Mouse (Mus musculus) neural tube, embryonic 13.5 days (tissue): ENCODE results near the gene Mpl. TPM values are rescaled to one million over a fixed set of nuclear protein-coding genes. Genes with fewer than 3 reads are reported as not detected.
A peak's percentile ranks its signal among the peaks of the same experiment; 100 is the strongest.

ENCODE experiments used
- ATAC-seq: fragments of 200-750 bp; cut with Nextera tagmentation; 2 replicates; pipeline ENCODE4 v1.8.0; 2017; ENCODE audit warnings: low read depth, mild to moderate bottlenecking, moderate TSS enrichment, moderate library complexity
- H3K27ac ChIP-seq: fragments of 300-500 bp; sonication (generic); replicated peaks from 2 replicates; pipeline ENCODE4 v1.5.1; 2015; ENCODE audit warnings: moderate library complexity, mild to moderate bottlenecking, inconsistent platforms
- H3K27me3 ChIP-seq: fragments of 300-500 bp; sonication (generic); 2 replicates; pipeline ENCODE4 v1.6.1; 2015; ENCODE audit warnings: mild to moderate bottlenecking, inconsistent platforms
- H3K36me3 ChIP-seq: fragments of 300-500 bp; sonication (generic); 2 replicates; pipeline ENCODE4 v1.6.1; 2015; ENCODE audit warnings: mild to moderate bottlenecking, inconsistent platforms
- H3K4me1 ChIP-seq: fragments of 300-500 bp; sonication (generic); replicated peaks from 2 replicates; pipeline ENCODE4 v1.6.1; 2015; ENCODE audit warnings: inconsistent platforms
- H3K4me2 ChIP-seq: fragments of 300-500 bp; sonication (generic); 2 replicates; pipeline ENCODE4 v1.6.1; 2015; ENCODE audit warnings: inconsistent platforms, mild to moderate bottlenecking, moderate library complexity
- H3K4me3 ChIP-seq: fragments of 300-500 bp; sonication (generic); 2 replicates; pipeline ENCODE4 v1.5.1; 2015; ENCODE audit warnings: mild to moderate bottlenecking, inconsistent platforms
- H3K9ac ChIP-seq: fragments of 300-500 bp; sonication (generic); 2 replicates; pipeline ENCODE4 v1.6.1; 2015; ENCODE audit warnings: moderate library complexity, mild to moderate bottlenecking, inconsistent platforms
- H3K9me3 ChIP-seq: fragments of 300-500 bp; sonication (generic); 2 replicates; pipeline ENCODE4 v1.6.1; 2016; ENCODE audit warnings: inconsistent platforms
- WGBS: fragments of 180-500 bp; shearing (Covaris S2); methylation state at CpG from one replicate; pipeline ENCODE4 v1.1.7; 2015; 5-methylcytosine and 5-hydroxymethylcytosine counted together
- polyA plus RNA-seq: library from polyadenylated mRNA; unstranded; fragments of >200 nt; fragmentation: Nextera tagmentation; extraction: Ambion mirVana; gene quantifications from 2 replicates; pipeline ENCODE4 v1.2.1, GENCODE M21; 2015

The Mpl gene
- polyA plus RNA-seq, result 0.42 and 0.50 TPM in 2 replicates

DNA sequence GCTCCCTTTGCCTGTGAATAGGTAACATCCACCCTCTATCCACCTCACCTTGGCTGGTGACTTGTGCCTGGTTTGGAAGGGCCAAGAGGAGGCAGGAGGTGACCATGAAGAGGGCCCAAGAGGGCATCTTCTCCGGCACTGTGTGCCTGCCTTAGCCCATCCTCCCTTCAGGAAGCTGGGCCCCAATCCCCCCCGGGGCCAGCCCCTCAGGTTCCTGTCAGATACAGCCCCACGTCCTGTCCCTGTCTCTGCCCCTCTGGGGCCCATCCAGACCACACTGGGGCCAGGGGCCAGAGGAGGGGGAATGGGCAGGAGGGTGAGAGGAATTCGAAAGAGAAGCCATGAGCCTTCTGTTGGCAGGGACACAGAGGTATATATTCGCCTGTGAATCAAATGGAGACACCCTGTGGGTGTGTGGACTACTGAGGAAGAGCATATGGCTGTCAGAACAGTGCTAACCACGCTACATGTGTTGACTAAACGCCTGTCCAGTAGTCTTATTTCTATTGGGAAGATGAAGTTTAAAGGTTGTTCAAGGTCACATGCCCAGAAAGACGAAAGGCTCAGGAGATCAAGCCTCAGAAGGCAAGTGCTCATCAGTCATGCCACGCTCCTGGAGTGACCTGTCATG lies at the start of gene Mpl:
Gene Mpl (minus strand): TSS at position 169 of the 631 bp plus-strand sequence.
- no peak for ATAC-seq
- Histone ChIP-seq H3K27me3 (no peaks in the 10 kb centered on the region), H3K4me2 (no peak within 1 kb of the TSS), H3K36me3 (no peaks in the 10 kb centered on the region), H3K4me3 (no peak within 1 kb of the TSS), H3K9me3 (no peaks in the 10 kb centered on the region), H3K4me1 (no peaks in the 10 kb centered on the region), H3K9ac (no peak within 1 kb of the TSS), H3K27ac (no peak within 1 kb of the TSS)
- WGBS, result 76% methylated on average over 9 of the region's 9 CpGs

DNA sequence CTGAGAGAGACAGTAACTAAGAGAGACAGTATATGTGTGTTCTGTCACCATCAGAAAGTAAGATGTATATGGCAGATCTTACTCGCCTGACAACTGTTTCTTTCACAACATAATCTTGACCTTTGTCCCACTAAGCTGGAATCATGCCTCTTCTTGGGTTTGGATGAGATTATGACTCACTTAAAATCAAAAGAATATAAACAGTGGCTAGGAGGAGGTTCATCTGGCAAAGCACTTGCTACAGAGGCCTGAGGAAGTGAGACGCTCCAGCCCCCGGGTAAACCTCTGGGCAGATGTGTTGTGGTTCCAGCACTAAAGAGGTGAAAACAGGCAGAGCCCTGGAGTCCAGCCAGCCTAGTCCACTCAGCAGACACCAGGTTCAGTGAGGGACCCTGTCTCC lies 48.2 kb upstream of the Mpl start:
- no peaks in the 10 kb centered on the region for H3K4me1 ChIP-seq
- H3K9ac ChIP-seq, result no peak overlapping the region
- H3K4me3 ChIP-seq, result no peak overlapping the region
- no peaks in the 10 kb centered on the region for H3K9me3 ChIP-seq
- H3K36me3 ChIP-seq, result no peaks in the 10 kb centered on the region
- WGBS, result 78% methylated on average over 3 of the region's 3 CpGs
- H3K27me3 ChIP-seq, result no peaks in the 10 kb centered on the region
- H3K27ac ChIP-seq, result no peak overlapping the region
- no peak overlapping the region for H3K4me2 ChIP-seq
- ATAC-seq, result no peak

DNA sequence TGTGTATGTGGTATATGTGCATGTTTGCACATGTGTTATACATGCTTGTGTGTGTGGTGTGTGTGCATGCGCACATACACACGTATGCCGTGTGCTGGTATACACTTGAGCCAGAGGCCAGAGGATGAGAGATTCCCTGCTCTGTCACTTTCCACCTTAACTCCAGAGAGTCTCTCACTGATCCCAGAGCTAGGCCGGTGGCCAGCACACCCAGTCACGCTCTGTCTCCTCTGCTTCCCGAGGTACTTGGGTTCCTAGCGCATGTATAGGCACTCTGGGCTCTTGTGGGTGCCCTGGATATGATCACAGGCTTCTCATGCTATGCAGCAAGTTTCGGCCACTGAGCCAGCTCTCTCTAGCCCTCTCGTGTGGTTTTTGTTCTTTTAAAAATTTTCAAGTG lies 43.5 kb upstream of the Mpl start:
- H3K36me3 ChIP-seq, result no peaks in the 10 kb centered on the region
- H3K9me3 ChIP-seq, result no peaks in the 10 kb centered on the region
- H3K27me3 ChIP-seq, result no peaks in the 10 kb centered on the region
- no peak for ATAC-seq
- no peaks in the 10 kb centered on the region for H3K4me1 ChIP-seq
- H3K9ac ChIP-seq, result no peak overlapping the region
- no peak overlapping the region for H3K27ac ChIP-seq
- no peak overlapping the region for H3K4me3 ChIP-seq
- no peak overlapping the region for H3K4me2 ChIP-seq
- WGBS, result 69% methylated on average over 9 of the region's 9 CpGs

DNA sequence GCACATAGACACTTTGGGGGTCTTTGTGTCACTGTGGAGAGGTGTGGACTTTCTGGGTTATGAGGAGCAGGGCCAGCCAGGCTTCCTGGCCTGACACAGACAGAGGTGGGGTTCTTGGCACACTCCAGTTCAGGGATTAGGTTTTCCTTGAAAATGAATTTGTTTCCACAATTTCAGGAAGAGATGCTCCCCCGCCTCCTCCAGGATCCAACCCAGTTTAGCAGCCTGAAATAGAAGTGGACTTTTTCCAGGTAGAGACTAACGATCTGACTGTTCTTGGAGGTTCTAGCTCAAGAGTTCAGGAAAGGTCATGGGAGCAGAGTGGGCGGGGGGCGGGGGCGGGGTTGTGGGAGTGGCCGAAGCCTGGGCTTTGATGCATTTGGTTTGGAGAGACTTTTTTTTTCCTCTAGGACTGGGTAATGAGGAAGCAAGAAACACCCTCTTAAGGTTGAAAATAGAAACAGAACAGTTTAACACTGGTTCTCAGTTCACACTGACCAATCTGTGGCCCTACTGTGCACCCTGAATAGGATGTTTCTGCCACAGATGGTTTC lies 42.9 kb upstream of the Mpl start:
- H3K4me2 ChIP-seq, result no peak overlapping the region
- ATAC-seq, result no peak
- no peak overlapping the region for H3K4me3 ChIP-seq
- H3K4me1 ChIP-seq, result no peaks in the 10 kb centered on the region
- no peaks in the 10 kb centered on the region for H3K27me3 ChIP-seq
- H3K36me3 ChIP-seq, result no peaks in the 10 kb centered on the region
- H3K27ac ChIP-seq, result no peak overlapping the region
- no peaks in the 10 kb centered on the region for H3K9me3 ChIP-seq
- WGBS, result 50% methylated on average over 6 of the region's 6 CpGs
- no peak overlapping the region for H3K9ac ChIP-seq

- Histone ChIP-seq H3K9ac (no peak overlapping the region), H3K4me3 (no peak overlapping the region), H3K9me3 (no peaks in the 10 kb centered on the region), H3K4me2 (no peak overlapping the region), H3K27ac (no peak overlapping the region), H3K4me1 (no peaks in the 10 kb centered on the region), H3K36me3 (no peaks in the 10 kb centered on the region), H3K27me3 (no peaks in the 10 kb centered on the region)
- ATAC-seq, result no peak
- WGBS, result 92% methylated on average over 10 of the region's 10 CpGs
Observed at GRCm38 (mm10) chr4:118490461-118490860, 33.1 kb upstream of the Mpl start.

DNA sequence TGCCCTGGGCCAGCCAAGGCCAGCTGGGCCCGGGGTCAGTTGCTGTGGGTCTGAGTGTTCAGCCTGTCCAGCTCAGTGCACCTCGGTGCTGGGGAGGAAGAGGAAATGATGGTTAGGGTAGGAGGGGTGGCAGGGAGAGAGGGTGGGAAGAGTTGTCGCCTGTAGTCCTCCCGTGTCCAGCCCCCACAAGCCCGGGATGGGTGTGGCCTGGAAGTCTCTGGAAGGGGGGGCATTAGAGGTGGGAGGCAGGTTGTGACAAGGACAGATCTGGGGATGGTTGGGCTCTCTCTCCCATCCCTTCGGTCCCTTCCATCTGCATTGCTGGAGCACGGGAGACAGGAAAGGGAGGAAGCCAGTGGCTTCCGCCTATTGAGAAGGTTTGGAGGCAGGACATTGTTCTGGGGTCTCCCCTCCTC lies 32.4 kb upstream of the Mpl start, which contains the start of gene Tie1:
Gene Tie1 (minus strand): TSS at position 345 of the 416 bp plus-strand sequence.
- WGBS, result 70% methylated on average over 8 of the region's 8 CpGs

GRCm38 (mm10) chr4:118476773-118477530 lies 19.6 kb upstream of the Mpl start:
- no peak overlapping the region for H3K27ac ChIP-seq
- H3K36me3 ChIP-seq, result no peaks in the 10 kb centered on the region
- H3K4me2 ChIP-seq, result no peak overlapping the region
- WGBS, result 43% methylated on average over 15 of the region's 15 CpGs
- H3K9ac ChIP-seq, result no peak overlapping the region
- H3K4me3 ChIP-seq, result no peak overlapping the region
- H3K27me3 ChIP-seq, result no peaks in the 10 kb centered on the region
- ATAC-seq, result no peak
- H3K4me1 ChIP-seq, result no peaks in the 10 kb centered on the region; the same call in 1 of the 2 replicates
- no peaks in the 10 kb centered on the region for H3K9me3 ChIP-seq

More for the DNA sequence above, 32.4 kb upstream of the Mpl start, which contains the start of gene Tie1:
- H3K9me3 ChIP-seq, result no peaks in the 10 kb centered on the region
- ATAC-seq, result no peak
- no peak within 1 kb of the TSS for H3K4me3 ChIP-seq
- no peaks in the 10 kb centered on the region for H3K4me1 ChIP-seq
- no peaks in the 10 kb centered on the region for H3K27me3 ChIP-seq
- H3K4me2 ChIP-seq, result peak within 1 kb of the TSS; percentile 24; the same call in 1 of the 2 replicates
- no peak within 1 kb of the TSS for H3K27ac ChIP-seq
- no peaks in the 10 kb centered on the region for H3K36me3 ChIP-seq
- H3K9ac ChIP-seq, result no peak within 1 kb of the TSS

DNA sequence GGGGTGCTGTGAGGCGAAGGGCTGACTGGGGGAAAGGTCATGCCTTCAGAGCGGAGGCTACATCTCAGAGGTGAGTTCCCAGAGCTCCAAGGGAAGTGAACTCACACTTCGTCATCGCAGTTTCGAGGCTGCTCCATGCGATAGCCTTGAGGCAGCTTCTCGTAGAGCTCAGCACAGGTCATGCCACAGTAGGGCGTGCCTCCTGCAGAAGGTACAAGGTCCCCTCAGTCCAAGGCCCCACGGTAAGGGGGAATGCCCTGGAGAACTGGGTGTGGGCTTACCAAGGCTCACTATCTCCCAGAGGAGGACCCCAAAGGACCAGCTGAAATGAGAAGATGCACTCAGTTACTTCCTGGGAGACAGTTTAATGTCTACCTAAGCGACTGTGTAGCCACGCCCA lies 15.4 kb upstream of the Mpl start:
- H3K36me3 ChIP-seq, result no peaks in the 10 kb centered on the region
- ATAC-seq, result no peak
- no peak overlapping the region for H3K4me3 ChIP-seq
- H3K4me1 ChIP-seq, result no peaks in the 10 kb centered on the region; the same call in 1 of the 2 replicates
- H3K4me2 ChIP-seq, result no peak overlapping the region
- WGBS, result 94% methylated on average over 11 of the region's 11 CpGs
- H3K9ac ChIP-seq, result no peak overlapping the region
- no peaks in the 10 kb centered on the region for H3K9me3 ChIP-seq
- no peaks in the 10 kb centered on the region for H3K27me3 ChIP-seq
- no peak overlapping the region for H3K27ac ChIP-seq

DNA sequence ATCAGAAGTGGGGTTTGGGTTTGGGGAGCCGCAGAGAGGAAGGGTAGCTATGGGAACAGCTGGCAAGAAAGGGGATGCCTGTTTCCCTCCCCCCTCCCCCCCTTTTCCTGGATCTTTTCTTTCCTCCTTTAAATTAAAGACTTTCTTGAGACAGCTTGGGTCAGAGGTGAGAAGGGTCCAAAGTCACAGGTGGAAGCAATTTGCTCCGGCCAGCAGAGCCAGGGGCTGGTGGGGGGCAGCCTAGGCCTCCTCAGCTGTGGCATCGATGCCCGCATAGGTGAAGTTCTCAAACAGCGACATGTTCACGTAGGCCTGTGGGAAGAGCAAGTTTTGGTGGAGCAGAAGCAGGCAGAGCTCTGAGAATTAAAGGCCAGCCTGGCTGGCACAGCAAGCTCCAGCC lies 14.0 kb upstream of the Mpl start:
- Histone ChIP-seq H3K4me3 (no peak overlapping the region), H3K36me3 (no peaks in the 10 kb centered on the region), H3K4me1 (no peaks in the 10 kb centered on the region), H3K9me3 (no peaks in the 10 kb centered on the region), H3K27me3 (no peaks in the 10 kb centered on the region), H3K27ac (no peak overlapping the region), H3K4me2 (no peak overlapping the region), H3K9ac (no peak overlapping the region)
- 85% methylated on average over 6 of the region's 6 CpGs for WGBS
- ATAC-seq, result no peak

DNA sequence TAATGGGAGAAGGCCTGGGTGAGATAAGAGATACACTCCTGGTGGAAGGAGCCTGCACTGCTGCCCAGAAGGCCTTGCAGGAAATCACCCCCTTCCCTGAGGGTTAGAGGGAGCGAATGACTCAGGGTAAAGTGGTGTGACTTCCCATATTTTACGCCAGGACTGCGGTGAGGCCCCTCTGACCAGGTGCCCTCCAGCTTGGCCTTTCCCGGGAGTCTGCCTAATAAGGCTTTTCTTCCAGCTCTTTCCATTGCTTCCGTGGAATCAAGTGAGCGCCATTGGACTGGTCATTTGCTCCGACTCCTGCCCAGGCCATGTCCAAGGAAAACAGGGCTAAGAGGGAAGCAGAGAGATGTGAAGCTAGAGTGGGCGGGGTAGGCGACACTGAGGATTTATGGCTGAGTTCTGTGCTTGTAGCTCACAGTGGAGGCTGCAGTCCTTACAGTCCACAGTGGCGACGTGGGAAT lies 8.4 kb upstream of the Mpl start:
- peaks cover 5% of the 10 kb centered on the region; the same call in 1 of the 2 replicates for H3K4me1 ChIP-seq
- H3K36me3 ChIP-seq, result no peaks in the 10 kb centered on the region
- H3K27me3 ChIP-seq, result no peaks in the 10 kb centered on the region
- 16% methylated on average over 11 of the region's 11 CpGs for WGBS
- H3K4me3 ChIP-seq, result no peak overlapping the region
- no peak overlapping the region for H3K4me2 ChIP-seq
- no peak overlapping the region for H3K27ac ChIP-seq
- no peak for ATAC-seq
- no peak overlapping the region for H3K9ac ChIP-seq
- H3K9me3 ChIP-seq, result no peaks in the 10 kb centered on the region

GRCm38 (mm10) chr4:118464956-118465355 lies 7.6 kb upstream of the Mpl start:
- WGBS, result 97% methylated on average over 3 of the region's 3 CpGs
- Histone ChIP-seq H3K27ac (no peak overlapping the region), H3K4me1 (peaks cover 5% of the 10 kb centered on the region; the same call in 1 of the 2 replicates), H3K36me3 (no peaks in the 10 kb centered on the region), H3K4me3 (no peak overlapping the region), H3K27me3 (no peaks in the 10 kb centered on the region), H3K4me2 (no peak overlapping the region), H3K9ac (no peak overlapping the region), H3K9me3 (no peaks in the 10 kb centered on the region)
- ATAC-seq, result no peak

- peak overlapping the region; percentile 69 for H3K9ac ChIP-seq
- peaks cover 19% of the 10 kb centered on the region for H3K27me3 ChIP-seq
- peak overlapping the region; percentile 83 for H3K4me2 ChIP-seq
- H3K4me3 ChIP-seq, result peak overlapping the region; percentile 44
- H3K9me3 ChIP-seq, result no peaks in the 10 kb centered on the region
- peak; percentile 6; the same call in 1 of the 2 replicates for ATAC-seq
- H3K27ac ChIP-seq, result no peak overlapping the region
- H3K36me3 ChIP-seq, result no peaks in the 10 kb centered on the region
- peaks cover 15% of the 10 kb centered on the region for H3K4me1 ChIP-seq
- WGBS, result 12% methylated on average over 24 of the region's 24 CpGs
Observed at GRCm38 (mm10) chr4:118446415-118447153, 10.7 kb downstream of the Mpl start.
